Mouse (Mus musculus) neural tube, embryonic 11.5 days (tissue): ENCODE data around the gene Actr1a. TPM values are rescaled to one million over a fixed set of nuclear protein-coding genes. Genes with fewer than 3 reads are reported as not detected.

Source experiments
- ATAC-seq: fragments of 200-750 bp; cut with Nextera tagmentation; 2 replicates; pipeline ENCODE4 v1.8.0; 2017; ENCODE audit warnings: moderate number of reproducible peaks, mild to moderate bottlenecking, moderate TSS enrichment, moderate library complexity; ENCODE audit not compliant: insufficient read depth, low FRiP score, low TSS enrichment
- DNase-seq: peaks from one replicate; pipeline ENCODE4 v3.0.0-alpha.2; 2015; ENCODE audit warnings: low spot score
- H3K27ac ChIP-seq: fragments of 300-500 bp; sonication (generic); 2 replicates; pipeline ENCODE4 v1.5.1; 2014; ENCODE audit warnings: low read depth, mild to moderate bottlenecking, low read length
- H3K27me3 ChIP-seq: fragments of 300-500 bp; sonication (generic); 2 replicates; pipeline ENCODE4 v1.6.1; 2014; ENCODE audit warnings: mild to moderate bottlenecking, low read length, mixed read lengths; ENCODE audit not compliant: control insufficient read depth, insufficient read depth
- H3K36me3 ChIP-seq: fragments of 300-500 bp; sonication (generic); 2 replicates; pipeline ENCODE4 v1.6.1; 2014; ENCODE audit warnings: mild to moderate bottlenecking, low read length, moderate library complexity, mixed read lengths; ENCODE audit not compliant: control insufficient read depth, insufficient read depth
- H3K4me1 ChIP-seq: fragments of 300-500 bp; sonication (generic); 2 replicates; pipeline ENCODE4 v1.6.1; 2014; ENCODE audit warnings: low read length, mixed read lengths; ENCODE audit not compliant: control insufficient read depth, insufficient read depth
- H3K4me2 ChIP-seq: fragments of 300-500 bp; sonication (generic); 2 replicates; pipeline ENCODE4 v1.6.1; 2014; ENCODE audit warnings: low read depth, mild to moderate bottlenecking, moderate library complexity
- H3K4me3 ChIP-seq: fragments of 300-500 bp; sonication (generic); 2 replicates; pipeline ENCODE4 v1.5.1; 2014; ENCODE audit warnings: low read depth, low read length
- H3K9ac ChIP-seq: fragments of 300-500 bp; sonication (generic); 2 replicates; pipeline ENCODE4 v1.6.1; 2014; ENCODE audit warnings: mild to moderate bottlenecking, low read length
- H3K9me3 ChIP-seq: fragments of 300-500 bp; sonication (generic); 2 replicates; pipeline ENCODE4 v1.6.1; 2016; ENCODE audit warnings: low read length; ENCODE audit not compliant: control insufficient read depth
- WGBS: fragments of 180-500 bp; shearing (Covaris S2); extraction: QIAGEN DNeasy Blood & Tissue Kit; methylation state at CpG from one replicate; pipeline ENCODE4 v1.1.7; 2014; 5-methylcytosine and 5-hydroxymethylcytosine counted together
- polyA plus RNA-seq: library from polyadenylated mRNA; unstranded; fragments of >200 nt; fragmentation: Nextera tagmentation; extraction: Ambion mirVana; gene quantifications from 2 replicates; pipeline ENCODE4 v1.2.1, GENCODE M21; 2014

The Actr1a gene
- polyA plus RNA-seq, 1 experiment from 2014 or later, result 262 TPM

- Histone ChIP-seq H3K9ac (no peak overlapping the region), H3K9me3 (no peaks in the 10 kb centered on the region), H3K4me3 (no peak overlapping the region), H3K4me1 (no peaks in the 10 kb centered on the region), H3K27me3 (no peaks in the 10 kb centered on the region), H3K4me2 (no peak overlapping the region), H3K36me3 (peaks cover 2% of the 10 kb centered on the region; the same call in 1 of the 2 replicates), H3K27ac (no peak overlapping the region)
- DNase-seq, result no peak
- no peak for ATAC-seq
- 87% methylated on average over 3 of the region's 3 CpGs for WGBS
Measured at GRCm38 (mm10) chr19:46409506-46409905, 14.0 kb upstream of the Actr1a start.

- Histone ChIP-seq H3K9me3 (no peaks in the 10 kb centered on the region), H3K4me3 (no peak overlapping the region), H3K9ac (no peak overlapping the region), H3K27me3 (no peaks in the 10 kb centered on the region), H3K27ac (no peak overlapping the region), H3K4me1 (no peaks in the 10 kb centered on the region), H3K4me2 (no peak overlapping the region), H3K36me3 (peaks cover 6% of the 10 kb centered on the region)
- DNase-seq (no peak), ATAC-seq (no peak)
- WGBS, result 79% methylated on average over 8 of the region's 8 CpGs
Measured at GRCm38 (mm10) chr19:46406592-46407386, 11.2 kb upstream of the Actr1a start.

- H3K4me3 ChIP-seq, result no peak overlapping the region
- no peak overlapping the region for H3K9ac ChIP-seq
- H3K4me2 ChIP-seq, result no peak overlapping the region
- peaks cover 11% of the 10 kb centered on the region for H3K36me3 ChIP-seq
- no peak for ATAC-seq
- no peak overlapping the region for H3K27ac ChIP-seq
- no peaks in the 10 kb centered on the region for H3K4me1 ChIP-seq
- 85% methylated on average over 1 of the region's 1 CpGs for WGBS
- DNase-seq, result no peak
- H3K27me3 ChIP-seq, result no peaks in the 10 kb centered on the region
- no peaks in the 10 kb centered on the region for H3K9me3 ChIP-seq
Measured at GRCm38 (mm10) chr19:46404030-46404429, 8.5 kb upstream of the Actr1a start.

- H3K4me1 ChIP-seq, result peaks cover 10% of the 10 kb centered on the region
- ATAC-seq (no peak), DNase-seq (no peak)
- H3K9ac ChIP-seq, result no peak overlapping the region
- H3K4me2 ChIP-seq, result no peak overlapping the region
- H3K36me3 ChIP-seq, result peaks cover 9% of the 10 kb centered on the region
- no peak overlapping the region for H3K4me3 ChIP-seq
- no peaks in the 10 kb centered on the region for H3K27me3 ChIP-seq
- H3K27ac ChIP-seq, result no peak overlapping the region
- 86% methylated on average over 7 of the region's 7 CpGs for WGBS
- no peaks in the 10 kb centered on the region for H3K9me3 ChIP-seq
Measured at GRCm38 (mm10) chr19:46400558-46400957, 5.0 kb upstream of the Actr1a start.

- H3K4me1 ChIP-seq, result peaks cover 10% of the 10 kb centered on the region
- 73% methylated on average over 7 of the region's 7 CpGs for WGBS
Measured at GRCm38 (mm10) chr19:46399886-46400285, 4.3 kb upstream of the Actr1a start.

GRCm38 (mm10) chr19:46399372-46399771 is 3.8 kb upstream of the Actr1a start:
- H3K9ac ChIP-seq, result no peak overlapping the region
- no peak for DNase-seq
- peaks cover 13% of the 10 kb centered on the region for H3K4me1 ChIP-seq
- no peak for ATAC-seq
- H3K27ac ChIP-seq, result no peak overlapping the region
- H3K4me3 ChIP-seq, result no peak overlapping the region
- no peaks in the 10 kb centered on the region for H3K27me3 ChIP-seq
- peaks cover 9% of the 10 kb centered on the region for H3K36me3 ChIP-seq
- no peak overlapping the region for H3K4me2 ChIP-seq
- 83% methylated on average over 6 of the region's 6 CpGs for whole genome bisulfite sequencing
- H3K9me3 ChIP-seq, result no peaks in the 10 kb centered on the region

More at GRCm38 (mm10) chr19:46399886-46400285, 4.3 kb upstream of the Actr1a start:
- no peak overlapping the region for H3K4me2 ChIP-seq
- no peak overlapping the region for H3K4me3 ChIP-seq
- H3K9ac ChIP-seq, result no peak overlapping the region
- no peaks in the 10 kb centered on the region for H3K27me3 ChIP-seq
- no peaks in the 10 kb centered on the region for H3K9me3 ChIP-seq
- DNase-seq (no peak), ATAC-seq (no peak)
- H3K36me3 ChIP-seq, result peaks cover 9% of the 10 kb centered on the region
- no peak overlapping the region for H3K27ac ChIP-seq

GRCm38 (mm10) chr19:46398401-46398800 is 2.9 kb upstream of the Actr1a start:
- Histone ChIP-seq H3K4me2 (peak overlapping the region; percentile 79), H3K36me3 (peaks cover 6% of the 10 kb centered on the region), H3K9me3 (no peaks in the 10 kb centered on the region), H3K27me3 (no peaks in the 10 kb centered on the region), H3K27ac (no peak overlapping the region), H3K4me3 (peak overlapping the region; percentile 84; the same call in 1 of the 2 replicates), H3K9ac (0 out of 2 replicates have a peak overlapping the region, but pooled peaks have one; percentile 29), H3K4me1 (peaks cover 18% of the 10 kb centered on the region)
- DNase-seq, result no peak
- 37% methylated on average over 3 of the region's 3 CpGs for WGBS
- no peak for ATAC-seq

- no peaks in the 10 kb centered on the region for H3K27me3 ChIP-seq
- 0 out of 2 replicates have a peak, but pooled peaks cover 5% of the 10 kb centered on the region for H3K36me3 ChIP-seq
- peak overlapping the region; percentile 79 for H3K4me2 ChIP-seq
- peak overlapping the region; percentile 84 for H3K4me3 ChIP-seq
- peak overlapping the region; percentile 81 for H3K9ac ChIP-seq
- peak overlapping the region; percentile 74; the same call in 1 of the 2 replicates for H3K27ac ChIP-seq
- 2% methylated on average over 17 of the region's 19 CpGs for WGBS
- no peak for ATAC-seq
- DNase-seq, result no peak
- H3K9me3 ChIP-seq, result no peaks in the 10 kb centered on the region
- H3K4me1 ChIP-seq, result peaks cover 18% of the 10 kb centered on the region
Measured at GRCm38 (mm10) chr19:46397436-46398001, 2.0 kb upstream of the Actr1a start.
